Mouse (Mus musculus) retina, postnatal 1 day (tissue): ENCODE measurements around the gene Cers3.

ENCODE experiments used
- DNase-seq: peaks from one replicate; pipeline ENCODE4 v3.0.0-alpha.2; 2012

Cers3 gene

GRCm38 (mm10) chr7:66786476-66786875 is 43.2 kb downstream of the Cers3 start:
- no peak for DNase-seq

GRCm38 (mm10) chr7:66787816-66788215 is 44.5 kb downstream of the Cers3 start:
- no peak for DNase-seq

- DNase-seq, result peak; percentile 12
Observed at GRCm38 (mm10) chr7:66789860-66790748, 46.8 kb downstream of the Cers3 start.

GRCm38 (mm10) chr7:66791022-66791421 is 47.7 kb downstream of the Cers3 start:
- DNase-seq, result no peak

GRCm38 (mm10) chr7:66796909-66797308 is 53.6 kb downstream of the Cers3 start:
- no peak for DNase-seq

GRCm38 (mm10) chr7:66797345-66797744 is 54.0 kb downstream of the Cers3 start:
- no peak for DNase-seq

GRCm38 (mm10) chr7:66798826-66799225 is 55.5 kb downstream of the Cers3 start:
- DNase-seq, result no peak

GRCm38 (mm10) chr7:66800784-66801183 is 57.5 kb downstream of the Cers3 start:
- no peak for DNase-seq

- DNase-seq, result no peak
Observed at GRCm38 (mm10) chr7:66801785-66802184, 58.5 kb downstream of the Cers3 start.

GRCm38 (mm10) chr7:66803798-66804197 is 60.5 kb downstream of the Cers3 start:
- DNase-seq, result no peak

- DNase-seq, result no peak
Observed at GRCm38 (mm10) chr7:66806801-66807200, 63.5 kb downstream of the Cers3 start.

GRCm38 (mm10) chr7:66810436-66810835 is 67.1 kb downstream of the Cers3 start:
- no peak for DNase-seq

GRCm38 (mm10) chr7:66811294-66811693 is 68.0 kb downstream of the Cers3 start:
- no peak for DNase-seq

- DNase-seq, result no peak
Observed at GRCm38 (mm10) chr7:66812289-66812688, 69.0 kb downstream of the Cers3 start.

- DNase-seq, result no peak
Observed at GRCm38 (mm10) chr7:66812737-66813136, 69.4 kb downstream of the Cers3 start.

- DNase-seq, result no peak
Observed at GRCm38 (mm10) chr7:66813172-66813571, 69.9 kb downstream of the Cers3 start.

GRCm38 (mm10) chr7:66815526-66815925 is 72.2 kb downstream of the Cers3 start:
- DNase-seq, result no peak

GRCm38 (mm10) chr7:66820034-66820433 is 76.7 kb downstream of the Cers3 start:
- peak; percentile 66 for DNase-seq

GRCm38 (mm10) chr7:66830803-66831202 is 87.5 kb downstream of the Cers3 start:
- no peak for DNase-seq

- no peak for DNase-seq
Observed at GRCm38 (mm10) chr7:66831295-66831694, 88.0 kb downstream of the Cers3 start.

- DNase-seq, result peak; percentile 98
Observed at GRCm38 (mm10) chr7:66839463-66840007, 96.2 kb downstream of the Cers3 start, which contains the start of gene Adamts17. Gene Adamts17, plus strand, starts transcription at chr7:66839735.

- peak; percentile 70 for DNase-seq
Observed at GRCm38 (mm10) chr7:66840008-66840719, 96.9 kb downstream of the Cers3 start.

- no peak for DNase-seq
Observed at GRCm38 (mm10) chr7:66841165-66841564, 97.9 kb downstream of the Cers3 start.

- DNase-seq, result peak; percentile 58
Observed at GRCm38 (mm10) chr7:66842021-66842420, 98.7 kb downstream of the Cers3 start.
